Mouse (Mus musculus) CH12.LX (cell line): ENCODE measurements around the gene 4930447C04Rik.

ENCODE experiments used
- BHLHE40 ChIP-seq: IDR thresholded peaks from 2 replicates; pipeline ENCODE4 v1.6.1; 2011; ENCODE audit warnings: mild to moderate bottlenecking, low read depth, low read length, improper control_type of control experiment
- CHD2 ChIP-seq: IDR thresholded peaks from 2 replicates; pipeline ENCODE4 v1.6.1; 2011; ENCODE audit warnings: low read length, improper control_type of control experiment
- CTCF ChIP-seq, 2 experiments: IDR thresholded peaks in 1 of 2; conservative IDR thresholded peaks in 1 of 2; 2 replicates each; pipeline ENCODE4 v1.5.1; 2011 to 2012; ENCODE audit warnings: low read depth in 2 of 2, low read length in 2 of 2, improper control_type of control experiment in 1 of 2, inconsistent platforms in 1 of 2, mild to moderate bottlenecking in 1 of 2, moderate library complexity in 1 of 2
- E2F4 ChIP-seq: IDR thresholded peaks from 2 replicates; pipeline ENCODE4 v1.6.1; 2011; ENCODE audit warnings: low read depth, low read length, improper control_type of control experiment; ENCODE audit not compliant: insufficient replicate concordance
- KAT2A ChIP-seq: IDR thresholded peaks from 2 replicates; pipeline ENCODE4 v1.6.1; 2012; ENCODE audit warnings: low read length, improper control_type of control experiment, inconsistent platforms; ENCODE audit not compliant: insufficient replicate concordance
- MAZ ChIP-seq: IDR thresholded peaks from 2 replicates; pipeline ENCODE4 v1.6.1; 2012; ENCODE audit warnings: low read depth, mild to moderate bottlenecking, inconsistent platforms, low read length, improper control_type of control experiment, moderate library complexity
- MXI1 ChIP-seq: IDR thresholded peaks from 2 replicates; pipeline ENCODE4 v1.6.1; 2011; ENCODE audit warnings: mild to moderate bottlenecking, low read depth, low read length, improper control_type of control experiment
- POLR2A ChIP-seq: IDR thresholded peaks from 2 replicates; pipeline ENCODE4 v1.6.1; 2011; ENCODE audit warnings: low read depth, mild to moderate bottlenecking, improper control_type of control experiment, low read length
- RAD21 ChIP-seq: IDR thresholded peaks from 2 replicates; pipeline ENCODE4 v1.6.1; 2011; ENCODE audit warnings: low read depth, mild to moderate bottlenecking, low read length, improper control_type of control experiment, moderate library complexity
- SMC3 ChIP-seq: IDR thresholded peaks from 2 replicates; pipeline ENCODE4 v1.6.1; 2011; ENCODE audit warnings: low read depth, low read length, improper control_type of control experiment
- TCF12 ChIP-seq: IDR thresholded peaks from 2 replicates; pipeline ENCODE4 v1.6.1; 2014; ENCODE audit warnings: low read depth, mild to moderate bottlenecking, inconsistent platforms, low read length, improper control_type of control experiment
- UBTF ChIP-seq: IDR thresholded peaks from 2 replicates; pipeline ENCODE4 v1.6.1; 2012; ENCODE audit warnings: low read depth, mild to moderate bottlenecking, inconsistent platforms, low read length, improper control_type of control experiment, moderate library complexity
- ZC3H11A ChIP-seq: IDR thresholded peaks from 2 replicates; pipeline ENCODE4 v1.6.1; 2012; ENCODE audit warnings: low read depth, mild to moderate bottlenecking, inconsistent platforms, low read length, improper control_type of control experiment
- ZKSCAN1 ChIP-seq: IDR thresholded peaks from 2 replicates; pipeline ENCODE4 v1.6.1; 2012; ENCODE audit warnings: low read depth, inconsistent platforms, low read length, improper control_type of control experiment, borderline replicate concordance

- TF ChIP-seq CTCF (conservative IDR thresholded peaks at IDR 0.05 in 1 of 2, IDR thresholded peaks at IDR 0.05 in 1 of 2; ENCODE audit: low read depth in 2 of 2, low read length in 2 of 2) (peak in 1 of 2 experiments; percentile 47; a peak in 2 of 4 replicates), E2F4 (no peak), TCF12 (no peak), MAZ (no peak), POLR2A (no peak), ZC3H11A (no peak), CHD2 (no peak), SMC3 (peak; percentile 51), RAD21 (peak; percentile 50), MXI1 (no peak), BHLHE40 (no peak), UBTF (no peak), KAT2A (no peak), ZKSCAN1 (no peak)
These were observed 22.2 kb upstream of the 4930447C04Rik start for GRCm38 (mm10) chr12:72962761-72963160.
